Mouse (Mus musculus): Measurements from ENCODE around the gene Csnka2ip. TPM values are rescaled to one million over a fixed set of nuclear protein-coding genes. Genes with fewer than 3 reads are reported as not detected.

Csnka2ip gene
- not detected in 2 replicates for polyA plus RNA-seq (2016; fragmentation: Nextera tagmentation; extraction: Ambion mirVana)

- DNase-seq (ENCODE audit: low spot score), result no peak
- Histone ChIP-seq H3K27ac (no peak within 1 kb of the TSS), H3K36me3 (no peaks in the 10 kb centered on the region), H3K4me1 (no peaks in the 10 kb centered on the region), H3K4me3 (no peak within 1 kb of the TSS), H3K27me3 (ENCODE audit: low read depth, poor library complexity, severe bottlenecking) (no peaks in the 10 kb centered on the region), H3K9me3 (replicated peaks) (no peaks in the 10 kb centered on the region)
- 92% methylated on average over 1 of the region's 1 CpGs for WGBS
Measured at GRCm38 (mm10) chr16:64602308-64602707, at the start of gene Csnka2ip. TSS of gene Csnka2ip (minus strand) at chr16:64602408.

- Histone ChIP-seq H3K27me3 (ENCODE audit: low read depth, poor library complexity, severe bottlenecking) (no peaks in the 10 kb centered on the region), H3K9me3 (replicated peaks) (no peaks in the 10 kb centered on the region), H3K27ac (no peak overlapping the region), H3K4me1 (no peaks in the 10 kb centered on the region), H3K4me3 (no peak overlapping the region), H3K36me3 (no peaks in the 10 kb centered on the region)
- WGBS, result 91% methylated on average over 13 of the region's 13 CpGs
- DNase-seq (ENCODE audit: low spot score), result no peak
Measured at GRCm38 (mm10) chr16:64649594-64650290, 47.5 kb upstream of the Csnka2ip start.

- no peak for DNase-seq (ENCODE audit: low spot score)
- Histone ChIP-seq H3K4me1 (no peaks in the 10 kb centered on the region), H3K36me3 (no peaks in the 10 kb centered on the region), H3K9me3 (replicated peaks) (no peaks in the 10 kb centered on the region), H3K4me3 (no peak overlapping the region), H3K27ac (no peak overlapping the region), H3K27me3 (ENCODE audit: low read depth, poor library complexity, severe bottlenecking) (no peaks in the 10 kb centered on the region)
- 88% methylated on average over 2 of the region's 2 CpGs for WGBS
Measured at GRCm38 (mm10) chr16:64647771-64648170, 45.6 kb upstream of the Csnka2ip start.

- Histone ChIP-seq H3K27ac (no peak overlapping the region), H3K36me3 (no peaks in the 10 kb centered on the region), H3K27me3 (ENCODE audit: low read depth, poor library complexity, severe bottlenecking) (no peaks in the 10 kb centered on the region), H3K4me1 (no peaks in the 10 kb centered on the region), H3K9me3 (replicated peaks) (no peaks in the 10 kb centered on the region), H3K4me3 (no peak overlapping the region)
- WGBS, result 75% methylated on average over 1 of the region's 1 CpGs
- no peak for DNase-seq (ENCODE audit: low spot score)
Measured at GRCm38 (mm10) chr16:64635110-64635509, 32.9 kb upstream of the Csnka2ip start.

GRCm38 (mm10) chr16:64620116-64620515, 17.9 kb upstream of the Csnka2ip start:
- Histone ChIP-seq H3K9me3 (replicated peaks) (no peaks in the 10 kb centered on the region), H3K4me3 (no peak overlapping the region), H3K36me3 (no peaks in the 10 kb centered on the region), H3K4me1 (no peaks in the 10 kb centered on the region), H3K27me3 (ENCODE audit: low read depth, poor library complexity, severe bottlenecking) (no peaks in the 10 kb centered on the region), H3K27ac (no peak overlapping the region)
- no peak for DNase-seq (ENCODE audit: low spot score)
- 86% methylated on average over 6 of the region's 6 CpGs for WGBS

- no peak for DNase-seq (ENCODE audit: low spot score)
- Histone ChIP-seq H3K27ac (no peak overlapping the region), H3K27me3 (ENCODE audit: low read depth, poor library complexity, severe bottlenecking) (no peaks in the 10 kb centered on the region), H3K36me3 (no peaks in the 10 kb centered on the region), H3K4me1 (no peaks in the 10 kb centered on the region), H3K9me3 (replicated peaks) (no peaks in the 10 kb centered on the region), H3K4me3 (no peak overlapping the region)
- 78% methylated on average over 3 of the region's 3 CpGs for WGBS
Measured at GRCm38 (mm10) chr16:64614648-64615047, 12.4 kb upstream of the Csnka2ip start.

GRCm38 (mm10) chr16:64607793-64608192, 5.6 kb upstream of the Csnka2ip start:
- WGBS, result 88% methylated on average over 1 of the region's 1 CpGs

GRCm38 (mm10) chr16:64586825-64587224, 15.4 kb downstream of the Csnka2ip start:
- no peak overlapping the region for H3K4me3 ChIP-seq
- H3K4me1 ChIP-seq, result no peaks in the 10 kb centered on the region
- H3K36me3 ChIP-seq, result no peaks in the 10 kb centered on the region
- 80% methylated on average over 2 of the region's 2 CpGs for WGBS
- no peak for DNase-seq (ENCODE audit: low spot score)
- H3K27ac ChIP-seq, result no peak overlapping the region
- H3K27me3 ChIP-seq (ENCODE audit: low read depth, poor library complexity, severe bottlenecking), result no peaks in the 10 kb centered on the region
- H3K9me3 ChIP-seq (replicated peaks), result no peaks in the 10 kb centered on the region

More at GRCm38 (mm10) chr16:64607793-64608192, 5.6 kb upstream of the Csnka2ip start:
- Histone ChIP-seq H3K4me1 (no peaks in the 10 kb centered on the region), H3K4me3 (no peak overlapping the region), H3K9me3 (replicated peaks) (no peaks in the 10 kb centered on the region), H3K27ac (no peak overlapping the region), H3K36me3 (no peaks in the 10 kb centered on the region), H3K27me3 (ENCODE audit: low read depth, poor library complexity, severe bottlenecking) (no peaks in the 10 kb centered on the region)
- no peak for DNase-seq (ENCODE audit: low spot score)

GRCm38 (mm10) chr16:64586262-64586619, 16.0 kb downstream of the Csnka2ip start:
- WGBS, result 92% methylated on average over 4 of the region's 4 CpGs
- no peak for DNase-seq (ENCODE audit: low spot score)

GRCm38 (mm10) chr16:64585599-64586261, 16.5 kb downstream of the Csnka2ip start:
- 97% methylated on average over 8 of the region's 8 CpGs for WGBS
- Histone ChIP-seq H3K4me1 (no peaks in the 10 kb centered on the region), H3K9me3 (replicated peaks) (no peaks in the 10 kb centered on the region), H3K27ac (no peak overlapping the region), H3K36me3 (no peaks in the 10 kb centered on the region), H3K27me3 (ENCODE audit: low read depth, poor library complexity, severe bottlenecking) (no peaks in the 10 kb centered on the region), H3K4me3 (no peak overlapping the region)
- DNase-seq (ENCODE audit: low spot score), result no peak

More at GRCm38 (mm10) chr16:64586262-64586619, 16.0 kb downstream of the Csnka2ip start:
- Histone ChIP-seq H3K36me3 (no peaks in the 10 kb centered on the region), H3K9me3 (replicated peaks) (no peaks in the 10 kb centered on the region), H3K4me1 (no peaks in the 10 kb centered on the region), H3K27ac (no peak overlapping the region), H3K4me3 (no peak overlapping the region), H3K27me3 (ENCODE audit: low read depth, poor library complexity, severe bottlenecking) (no peaks in the 10 kb centered on the region)

GRCm38 (mm10) chr16:64584591-64584990, 17.6 kb downstream of the Csnka2ip start:
- DNase-seq (ENCODE audit: low spot score), result no peak
- WGBS, result 92% methylated on average over 4 of the region's 4 CpGs
- Histone ChIP-seq H3K36me3 (no peaks in the 10 kb centered on the region), H3K27ac (no peak overlapping the region), H3K27me3 (ENCODE audit: low read depth, poor library complexity, severe bottlenecking) (no peaks in the 10 kb centered on the region), H3K4me3 (no peak overlapping the region), H3K4me1 (no peaks in the 10 kb centered on the region), H3K9me3 (replicated peaks) (no peaks in the 10 kb centered on the region)

GRCm38 (mm10) chr16:64583406-64583805, 18.8 kb downstream of the Csnka2ip start:
- H3K4me3 ChIP-seq, result no peak overlapping the region
- no peak for DNase-seq (ENCODE audit: low spot score)
- no peaks in the 10 kb centered on the region for H3K4me1 ChIP-seq
- no peaks in the 10 kb centered on the region for H3K36me3 ChIP-seq
- no peaks in the 10 kb centered on the region for H3K9me3 ChIP-seq (replicated peaks)
- no peak overlapping the region for H3K27ac ChIP-seq
- H3K27me3 ChIP-seq (ENCODE audit: low read depth, poor library complexity, severe bottlenecking), result no peaks in the 10 kb centered on the region
- WGBS, result 53% methylated on average over 3 of the region's 3 CpGs

GRCm38 (mm10) chr16:64569496-64569895, 32.7 kb downstream of the Csnka2ip start:
- no peak for DNase-seq (ENCODE audit: low spot score)
- Histone ChIP-seq H3K4me3 (no peak overlapping the region), H3K9me3 (replicated peaks) (no peaks in the 10 kb centered on the region), H3K27ac (no peak overlapping the region), H3K36me3 (no peaks in the 10 kb centered on the region), H3K27me3 (ENCODE audit: low read depth, poor library complexity, severe bottlenecking) (no peaks in the 10 kb centered on the region), H3K4me1 (no peaks in the 10 kb centered on the region)
- 93% methylated on average over 8 of the region's 8 CpGs for WGBS
